In genomic region chr17:79817995-79818394, GRCm38 (mm10) we compare ENCODE assay signal across 10 mouse cellular contexts.
A peak's percentile ranks its signal among the peaks of the same experiment; 100 is the strongest.
DNase-seq lines count a peak whose midpoint lies in the region; ATAC-seq lines count a peak whose summit lies in the region.
"Had no signal": no experiment of that assay in that cellular context is flagged by ENCODE, and none has a peak within 500 bp of the region (broad histone marks: within the 10 kb centered on the region; RNA-seq: fewer than 3 reads in every experiment).

No protein-coding gene starts in this region.

- H3K36me3 ChIP-seq in hindbrain, embryonic 13.5 days: no peaks in the 10 kb centered on the region
- no peaks in the 10 kb centered on the region for H3K36me3 ChIP-seq in hindbrain, embryonic 12.5 days
- H3K36me3 ChIP-seq in kidney, embryonic 14.5 days (ENCODE audit: control insufficient read depth, insufficient read depth, low read length): no peaks in the 10 kb centered on the region

- intact Hi-C loops in left cerebral cortex, postnatal 36 days (cut with DNase I): no loop called here

- H3K9me3 ChIP-seq in hindbrain, embryonic 13.5 days: no peaks in the 10 kb centered on the region
- no peaks in the 10 kb centered on the region for H3K9me3 ChIP-seq in hindbrain, embryonic 12.5 days (replicated peaks)
- H3K9me3 ChIP-seq in kidney, embryonic 14.5 days (ENCODE audit: control insufficient read depth, low read length): no peaks in the 10 kb centered on the region

- peaks cover 7% of the 10 kb centered on the region for H3K4me1 ChIP-seq in hindbrain, embryonic 13.5 days (replicated peaks)
- peaks cover 10% of the 10 kb centered on the region for H3K4me1 ChIP-seq in hindbrain, embryonic 12.5 days
- peaks cover 18% of the 10 kb centered on the region for H3K4me1 ChIP-seq in kidney, embryonic 14.5 days (ENCODE audit: control insufficient read depth, insufficient read depth, low read length)

- no peak overlapping the region for H3K27ac ChIP-seq in hindbrain, embryonic 13.5 days
- no peak overlapping the region for H3K27ac ChIP-seq in hindbrain, embryonic 12.5 days
- peak overlapping the region; percentile 3; the same call in 1 of the 2 replicates for H3K27ac ChIP-seq in kidney, embryonic 14.5 days (ENCODE audit: low read depth, low read length)

- no peak overlapping the region for H3K4me2 ChIP-seq in hindbrain, embryonic 13.5 days
- no peak overlapping the region for H3K4me2 ChIP-seq in hindbrain, embryonic 12.5 days (replicated peaks)
- H3K4me2 ChIP-seq in kidney, embryonic 14.5 days (replicated peaks; ENCODE audit: low read depth, low read length): no peak overlapping the region

- WGBS in hindbrain, embryonic 13.5 days: 4% methylated on average over 7 of the region's 7 CpGs
- WGBS in hindbrain, embryonic 12.5 days: 2% methylated on average over 7 of the region's 7 CpGs
- WGBS in kidney, embryonic 14.5 days: 7% methylated on average over 7 of the region's 7 CpGs

- H3K9ac ChIP-seq in hindbrain, embryonic 13.5 days: 0 out of 2 replicates have a peak overlapping the region, but pooled peaks have one; percentile 24
- no peak overlapping the region for H3K9ac ChIP-seq in hindbrain, embryonic 12.5 days
- no peak overlapping the region for H3K9ac ChIP-seq in kidney, embryonic 14.5 days (ENCODE audit: low read depth, low read length)

- peak; percentile 84 for DNase-seq in embryo, embryonic 9.5 days (ENCODE audit: extremely low spot score)
- peak; percentile 79 for DNase-seq in retina, embryonic 14.5 days (ENCODE audit: low spot score)
- DNase-seq in left cerebral cortex, postnatal 36 days (ENCODE audit: low spot score in 2 of 2): no peak
- DNase-seq in heart, adult 8-10 months (ENCODE audit: low spot score): no peak
- DNase-seq: cerebellum, postnatal 36 days; lung, adult 18-20 months had no signal

- no peak for ATAC-seq in hindbrain, embryonic 13.5 days (ENCODE audit: low FRiP score)
- ATAC-seq in hindbrain, embryonic 12.5 days (ENCODE audit: low FRiP score): no peak
- peak; percentile 83; the same call in 1 of the 2 replicates for ATAC-seq in kidney, embryonic 14.5 days (ENCODE audit: low FRiP score, low TSS enrichment)
- ATAC-seq: CD4-positive, CD25-positive, alpha-beta regulatory T cell, adult 4 months had no signal

- H3K27me3 ChIP-seq in hindbrain, embryonic 13.5 days: peaks cover 73% of the 10 kb centered on the region
- peaks cover 55% of the 10 kb centered on the region for H3K27me3 ChIP-seq in hindbrain, embryonic 12.5 days
- H3K27me3 ChIP-seq in kidney, embryonic 14.5 days (ENCODE audit: control insufficient read depth, insufficient read depth, low read length): no peaks in the 10 kb centered on the region

- H3K4me3 ChIP-seq in hindbrain, embryonic 13.5 days: no peak overlapping the region
- H3K4me3 ChIP-seq in hindbrain, embryonic 12.5 days: no peak overlapping the region
- H3K4me3 ChIP-seq in kidney, embryonic 14.5 days (ENCODE audit: low read length): no peak overlapping the region

Comparison
In these comparisons a context has a peak if more than half of its experiments do, and no peak if none do; other contexts are left out.
1. DNase-seq: peak in embryo, embryonic 9.5 days (single experiment) and retina, embryonic 14.5 days (single experiment); none in left cerebral cortex, postnatal 36 days (0 of 2) and heart, adult 8-10 months (single experiment).